Mouse (Mus musculus) frontal cortex, postnatal 36 days (tissue): ENCODE measurements around the gene Gm10518.
A peak's percentile ranks its signal among the peaks of the same experiment; 100 is the strongest.
"Not testable (repeated sequence)": the region's sequence is repeated elsewhere in the genome, so short reads cannot be mapped to it uniquely, and the experiment has no call there.

Experiments used
- DNase-seq, 2 experiments: peaks; one replicate each; pipeline ENCODE4 v3.0.0; 2022; ENCODE audit warnings: low spot score in 2 of 2

Gene Gm10518

GRCm38 (mm10) chr1:179802610-179803512, at the start of gene Gm10518:
Gm10518 (plus strand) TSS chr1:179803376.
- DNase-seq, result peak; percentile 48 to 54

GRCm38 (mm10) chr1:179756477-179756876, 46.7 kb upstream of the Gm10518 start:
- no peak for DNase-seq

GRCm38 (mm10) chr1:179760086-179760485, 43.1 kb upstream of the Gm10518 start:
- no peak for DNase-seq

GRCm38 (mm10) chr1:179760553-179760952, 42.6 kb upstream of the Gm10518 start:
- DNase-seq, result no peak

- DNase-seq, result no peak
These were observed 26.3 kb upstream of the Gm10518 start for GRCm38 (mm10) chr1:179776831-179777230.

- no peak for DNase-seq
These were observed 19.1 kb upstream of the Gm10518 start for GRCm38 (mm10) chr1:179784098-179784497.

- DNase-seq, result no peak
These were observed 17.7 kb upstream of the Gm10518 start for GRCm38 (mm10) chr1:179785502-179785901.

GRCm38 (mm10) chr1:179787281-179787680, 15.9 kb upstream of the Gm10518 start:
- DNase-seq, result no peak

GRCm38 (mm10) chr1:179798794-179799193, 4.4 kb upstream of the Gm10518 start:
- no peak for DNase-seq

- DNase-seq, result peak; percentile 99
These were observed 450 bp downstream of the Gm10518 start, which contains the start of gene Ahctf1 for GRCm38 (mm10) chr1:179803513-179804139. Ahctf1 (minus strand) TSS chr1:179803680.

- DNase-seq, result no peak
These were observed 1.1 kb downstream of the Gm10518 start for GRCm38 (mm10) chr1:179804140-179804881.

- DNase-seq, result no peak
These were observed 2.6 kb downstream of the Gm10518 start for GRCm38 (mm10) chr1:179805751-179806150.

GRCm38 (mm10) chr1:179807468-179807867, 4.3 kb downstream of the Gm10518 start:
- DNase-seq, result no peak

- DNase-seq, result no peak
These were observed 5.1 kb downstream of the Gm10518 start for GRCm38 (mm10) chr1:179808300-179808699.

GRCm38 (mm10) chr1:179813385-179813784, 10.2 kb downstream of the Gm10518 start:
- no peak for DNase-seq

- peak; percentile 61 to 62 for DNase-seq
These were observed 11.4 kb downstream of the Gm10518 start for GRCm38 (mm10) chr1:179814616-179815015.

GRCm38 (mm10) chr1:179818490-179819278, 15.5 kb downstream of the Gm10518 start:
- not testable (repeated sequence) for DNase-seq

- DNase-seq, result no peak
These were observed 21.4 kb downstream of the Gm10518 start for GRCm38 (mm10) chr1:179824549-179824948.

GRCm38 (mm10) chr1:179828051-179828450, 24.9 kb downstream of the Gm10518 start:
- no peak for DNase-seq

GRCm38 (mm10) chr1:179828900-179829299, 25.7 kb downstream of the Gm10518 start:
- no peak for DNase-seq

GRCm38 (mm10) chr1:179832710-179833240, 29.6 kb downstream of the Gm10518 start:
- no peak for DNase-seq
